Mouse (Mus musculus): Measurements from ENCODE around the gene Fcer1a. TPM values are rescaled to one million over a fixed set of nuclear protein-coding genes. Genes with fewer than 3 reads are reported as not detected.
"Not testable (repeated sequence)": the region's sequence is repeated elsewhere in the genome, so short reads cannot be mapped to it uniquely, and the experiment has no call there.

The Fcer1a gene
- not detected in 2 replicates for polyA plus RNA-seq (2016; fragmentation: Nextera tagmentation; extraction: Ambion mirVana)

GRCm38 (mm10) chr1:173227081-173227480, at the start of gene Fcer1a:
TSS of gene Fcer1a (minus strand) at chr1:173227214.
- Histone ChIP-seq H3K9me3 (replicated peaks) (no peaks in the 10 kb centered on the region), H3K36me3 (no peaks in the 10 kb centered on the region), H3K4me1 (no peaks in the 10 kb centered on the region), H3K27ac (no peak within 1 kb of the TSS), H3K27me3 (ENCODE audit: low read depth, poor library complexity, severe bottlenecking) (no peaks in the 10 kb centered on the region), H3K4me3 (no peak within 1 kb of the TSS)
- WGBS, result 90% methylated on average over 2 of the region's 2 CpGs
- DNase-seq (ENCODE audit: low spot score), result no peak

GRCm38 (mm10) chr1:173265701-173266100, 38.7 kb upstream of the Fcer1a start, which contains the start of gene Olfr418:
TSS of gene Olfr418 (plus strand) at chr1:173266001.
- Histone ChIP-seq H3K9me3 (replicated peaks) (no peaks in the 10 kb centered on the region), H3K27me3 (ENCODE audit: low read depth, poor library complexity, severe bottlenecking) (no peaks in the 10 kb centered on the region), H3K4me3 (no peak within 1 kb of the TSS), H3K27ac (no peak within 1 kb of the TSS), H3K4me1 (no peaks in the 10 kb centered on the region), H3K36me3 (no peaks in the 10 kb centered on the region)
- DNase-seq (ENCODE audit: low spot score), result no peak

- H3K9me3 ChIP-seq (replicated peaks), result no peaks in the 10 kb centered on the region
- H3K4me1 ChIP-seq, result no peaks in the 10 kb centered on the region
- no peaks in the 10 kb centered on the region for H3K27me3 ChIP-seq (ENCODE audit: low read depth, poor library complexity, severe bottlenecking)
- H3K36me3 ChIP-seq, result no peaks in the 10 kb centered on the region
- H3K4me3 ChIP-seq, result no peak overlapping the region
- no peak overlapping the region for H3K27ac ChIP-seq
- WGBS, result 94% methylated on average over 3 of the region's 3 CpGs
- DNase-seq (ENCODE audit: low spot score), result no peak
These were observed 22.9 kb upstream of the Fcer1a start for GRCm38 (mm10) chr1:173249888-173250287.

GRCm38 (mm10) chr1:173237004-173237403, 10.0 kb upstream of the Fcer1a start:
- not testable (repeated sequence) for H3K27me3 ChIP-seq (ENCODE audit: low read depth, poor library complexity, severe bottlenecking); DNase-seq (ENCODE audit: low spot score); H3K36me3 ChIP-seq; H3K27ac ChIP-seq; H3K9me3 ChIP-seq (replicated peaks); H3K4me3 ChIP-seq; H3K4me1 ChIP-seq
- WGBS, result 86% methylated on average over 1 of the region's 1 CpGs

GRCm38 (mm10) chr1:173216481-173216880, 10.5 kb downstream of the Fcer1a start:
- Histone ChIP-seq H3K4me3 (no peak overlapping the region), H3K36me3 (no peaks in the 10 kb centered on the region), H3K27me3 (ENCODE audit: low read depth, poor library complexity, severe bottlenecking) (no peaks in the 10 kb centered on the region), H3K9me3 (replicated peaks) (no peaks in the 10 kb centered on the region), H3K4me1 (no peaks in the 10 kb centered on the region), H3K27ac (no peak overlapping the region)
- 96% methylated on average over 3 of the region's 3 CpGs for WGBS
- no peak for DNase-seq (ENCODE audit: low spot score)

GRCm38 (mm10) chr1:173212092-173212491, 14.9 kb downstream of the Fcer1a start, which contains the start of gene Olfr1404:
TSS of gene Olfr1404 (plus strand) at chr1:173212392.
- H3K27me3 ChIP-seq (ENCODE audit: low read depth, poor library complexity, severe bottlenecking), result no peaks in the 10 kb centered on the region
- 86% methylated on average over 5 of the region's 5 CpGs for WGBS
- H3K36me3 ChIP-seq, result no peaks in the 10 kb centered on the region
- no peak within 1 kb of the TSS for H3K4me3 ChIP-seq
- no peak within 1 kb of the TSS for H3K27ac ChIP-seq
- no peak for DNase-seq (ENCODE audit: low spot score)
- H3K4me1 ChIP-seq, result no peaks in the 10 kb centered on the region
- no peaks in the 10 kb centered on the region for H3K9me3 ChIP-seq (replicated peaks)

GRCm38 (mm10) chr1:173197508-173197907, 29.5 kb downstream of the Fcer1a start, which contains the start of gene Olfr218:
TSS of gene Olfr218 (plus strand) at chr1:173197808.
- H3K27ac ChIP-seq, result no peak within 1 kb of the TSS
- no peaks in the 10 kb centered on the region for H3K4me1 ChIP-seq
- no peak for DNase-seq (ENCODE audit: low spot score)
- WGBS, result 83% methylated on average over 5 of the region's 5 CpGs
- no peaks in the 10 kb centered on the region for H3K27me3 ChIP-seq (ENCODE audit: low read depth, poor library complexity, severe bottlenecking)
- no peaks in the 10 kb centered on the region for H3K9me3 ChIP-seq (replicated peaks)
- no peaks in the 10 kb centered on the region for H3K36me3 ChIP-seq
- no peak within 1 kb of the TSS for H3K4me3 ChIP-seq

- Histone ChIP-seq H3K27me3 (ENCODE audit: low read depth, poor library complexity, severe bottlenecking) (no peaks in the 10 kb centered on the region), H3K27ac (no peak overlapping the region), H3K36me3 (no peaks in the 10 kb centered on the region), H3K4me1 (no peaks in the 10 kb centered on the region), H3K4me3 (no peak overlapping the region), H3K9me3 (replicated peaks) (no peaks in the 10 kb centered on the region)
- no peak for DNase-seq (ENCODE audit: low spot score)
- 80% methylated on average over 2 of the region's 2 CpGs for WGBS
These were observed 30.7 kb downstream of the Fcer1a start for GRCm38 (mm10) chr1:173196359-173196758.

GRCm38 (mm10) chr1:173192059-173192458, 35.0 kb downstream of the Fcer1a start:
- H3K4me3 ChIP-seq, result no peak overlapping the region
- DNase-seq (ENCODE audit: low spot score), result no peak
- no peak overlapping the region for H3K27ac ChIP-seq
- no peaks in the 10 kb centered on the region for H3K36me3 ChIP-seq
- no peaks in the 10 kb centered on the region for H3K27me3 ChIP-seq (ENCODE audit: low read depth, poor library complexity, severe bottlenecking)
- 79% methylated on average over 3 of the region's 3 CpGs for WGBS
- no peaks in the 10 kb centered on the region for H3K9me3 ChIP-seq (replicated peaks)
- H3K4me1 ChIP-seq, result no peaks in the 10 kb centered on the region

GRCm38 (mm10) chr1:173190540-173190939, 36.5 kb downstream of the Fcer1a start, which contains the start of gene Olfr1406:
TSS of gene Olfr1406 (minus strand) at chr1:173190640.
- no peak for DNase-seq (ENCODE audit: low spot score)
- Histone ChIP-seq H3K9me3 (replicated peaks) (no peaks in the 10 kb centered on the region), H3K27ac (no peak within 1 kb of the TSS), H3K27me3 (ENCODE audit: low read depth, poor library complexity, severe bottlenecking) (no peaks in the 10 kb centered on the region), H3K4me3 (no peak within 1 kb of the TSS), H3K36me3 (no peaks in the 10 kb centered on the region), H3K4me1 (no peaks in the 10 kb centered on the region)
- WGBS, result 71% methylated on average over 3 of the region's 3 CpGs

GRCm38 (mm10) chr1:173174154-173174842, 52.7 kb downstream of the Fcer1a start:
- Histone ChIP-seq H3K9me3 (replicated peaks) (no peaks in the 10 kb centered on the region), H3K27ac (no peak overlapping the region), H3K4me1 (no peaks in the 10 kb centered on the region), H3K27me3 (ENCODE audit: low read depth, poor library complexity, severe bottlenecking) (no peaks in the 10 kb centered on the region), H3K36me3 (no peaks in the 10 kb centered on the region), H3K4me3 (no peak overlapping the region)
- no peak for DNase-seq (ENCODE audit: low spot score)

Measured in limb, embryonic 10.5 days (tissue).